Mouse (Mus musculus) heart, embryonic 13.5 days (tissue): ENCODE results near the gene Hipk4. TPM values are rescaled to one million over a fixed set of nuclear protein-coding genes. Genes with fewer than 3 reads are reported as not detected.

Source experiments
- ATAC-seq: fragments of 200-750 bp; cut with Nextera tagmentation; 2 replicates; pipeline ENCODE4 v1.8.0; 2017; ENCODE audit warnings: moderate TSS enrichment; ENCODE audit not compliant: insufficient number of reproducible peaks, low FRiP score, low TSS enrichment; ENCODE audit errors: extremely low read depth
- H3K27ac ChIP-seq: fragments of 300-500 bp; sonication (generic); replicated peaks from 2 replicates; pipeline ENCODE4 v1.5.1; 2015; ENCODE audit warnings: moderate library complexity, mild to moderate bottlenecking, inconsistent platforms
- H3K27me3 ChIP-seq: fragments of 300-500 bp; sonication (generic); replicated peaks from 2 replicates; pipeline ENCODE4 v1.6.1; 2015; ENCODE audit warnings: mild to moderate bottlenecking, inconsistent platforms
- H3K36me3 ChIP-seq: fragments of 300-500 bp; sonication (generic); 2 replicates; pipeline ENCODE4 v1.6.1; 2015; ENCODE audit warnings: mild to moderate bottlenecking, inconsistent platforms
- H3K4me1 ChIP-seq: fragments of 300-500 bp; sonication (generic); 2 replicates; pipeline ENCODE4 v1.6.1; 2015; ENCODE audit warnings: inconsistent platforms
- H3K4me2 ChIP-seq: fragments of 300-500 bp; sonication (generic); 2 replicates; pipeline ENCODE4 v1.6.1; 2015; ENCODE audit warnings: inconsistent platforms, mild to moderate bottlenecking, moderate library complexity
- H3K4me3 ChIP-seq: fragments of 300-500 bp; sonication (generic); 2 replicates; pipeline ENCODE4 v1.5.1; 2015; ENCODE audit warnings: moderate library complexity, mild to moderate bottlenecking, inconsistent platforms
- H3K9ac ChIP-seq: fragments of 300-500 bp; sonication (generic); 2 replicates; pipeline ENCODE4 v1.6.1; 2015; ENCODE audit warnings: inconsistent platforms, mild to moderate bottlenecking, moderate library complexity
- H3K9me3 ChIP-seq: fragments of 300-500 bp; sonication (generic); 2 replicates; pipeline ENCODE4 v1.6.1; 2016; ENCODE audit warnings: inconsistent platforms
- WGBS: fragments of 180-500 bp; shearing (Covaris S2); methylation state at CpG from one replicate; pipeline ENCODE4 v1.1.7; 2015; ENCODE audit warnings: mixed read lengths; 5-methylcytosine and 5-hydroxymethylcytosine counted together
- polyA plus RNA-seq: library from polyadenylated mRNA; unstranded; fragments of >200 nt; fragmentation: Nextera tagmentation; extraction: Ambion mirVana; gene quantifications from 2 replicates; pipeline ENCODE4 v1.2.1, GENCODE M21; 2015

The Hipk4 gene
- polyA plus RNA-seq, 1 experiment from 2014 or later, result 0.36 TPM

- WGBS, result 77% methylated on average over 5 of the region's 5 CpGs
- Histone ChIP-seq H3K4me2 (no peak overlapping the region), H3K27ac (no peak overlapping the region), H3K36me3 (peaks cover 93% of the 10 kb centered on the region), H3K27me3 (no peaks in the 10 kb centered on the region), H3K9me3 (no peaks in the 10 kb centered on the region), H3K4me1 (no peaks in the 10 kb centered on the region), H3K4me3 (no peak overlapping the region), H3K9ac (no peak overlapping the region)
- ATAC-seq, result no peak
These were observed 46.6 kb downstream of the Hipk4 start for GRCm38 (mm10) chr7:27569580-27570224.

GRCm38 (mm10) chr7:27572133-27572532, 49.1 kb downstream of the Hipk4 start:
- Histone ChIP-seq H3K27ac (no peak overlapping the region), H3K27me3 (no peaks in the 10 kb centered on the region), H3K4me2 (no peak overlapping the region), H3K36me3 (peaks cover 95% of the 10 kb centered on the region), H3K4me3 (no peak overlapping the region), H3K9ac (no peak overlapping the region), H3K4me1 (no peaks in the 10 kb centered on the region), H3K9me3 (no peaks in the 10 kb centered on the region)
- WGBS, result 96% methylated on average over 4 of the region's 4 CpGs
- ATAC-seq, result no peak

DNA sequence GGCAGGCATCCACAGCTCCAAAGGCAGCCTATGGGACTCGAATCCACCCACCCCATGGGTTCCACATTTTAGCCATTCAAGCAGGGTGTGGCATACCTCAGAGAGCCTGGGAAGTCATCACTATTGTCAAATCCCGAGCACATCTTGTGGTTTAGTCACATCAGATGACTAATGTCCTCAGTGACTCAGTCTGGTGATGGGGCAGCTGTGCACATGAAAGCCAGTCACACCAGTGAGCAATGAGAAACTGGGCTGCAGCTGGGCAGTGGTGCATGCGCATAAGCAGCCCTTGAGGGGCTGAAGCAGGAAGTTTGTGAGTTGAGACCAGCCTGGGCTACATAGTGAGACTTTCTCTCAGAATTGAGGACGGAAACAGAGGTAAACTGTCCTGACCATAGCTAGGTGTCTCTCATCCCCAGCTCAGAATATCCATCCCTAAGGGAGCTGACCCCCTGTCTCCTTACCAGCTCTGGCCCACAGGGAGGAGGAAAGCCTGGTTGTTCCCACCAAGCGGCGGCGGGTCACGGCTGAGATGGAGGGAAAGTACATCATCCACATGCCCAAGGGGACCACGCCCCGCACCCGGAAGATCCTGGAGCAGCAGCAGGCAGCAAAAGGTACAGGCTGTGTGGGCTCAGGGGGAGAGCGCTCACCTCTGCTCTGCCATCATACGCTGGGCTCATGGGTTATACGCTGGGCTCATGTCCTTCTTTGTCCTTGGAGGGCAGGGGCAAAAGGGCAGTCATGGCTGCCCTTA, 51.2 kb downstream of the Hipk4 start:
- H3K4me2 ChIP-seq, result no peak overlapping the region
- no peak overlapping the region for H3K9ac ChIP-seq
- WGBS, result 93% methylated on average over 14 of the region's 14 CpGs
- ATAC-seq, result no peak
- H3K4me3 ChIP-seq, result no peak overlapping the region
- no peaks in the 10 kb centered on the region for H3K27me3 ChIP-seq
- H3K4me1 ChIP-seq, result no peaks in the 10 kb centered on the region
- H3K36me3 ChIP-seq, result peaks cover 95% of the 10 kb centered on the region
- no peaks in the 10 kb centered on the region for H3K9me3 ChIP-seq
- H3K27ac ChIP-seq, result no peak overlapping the region

DNA sequence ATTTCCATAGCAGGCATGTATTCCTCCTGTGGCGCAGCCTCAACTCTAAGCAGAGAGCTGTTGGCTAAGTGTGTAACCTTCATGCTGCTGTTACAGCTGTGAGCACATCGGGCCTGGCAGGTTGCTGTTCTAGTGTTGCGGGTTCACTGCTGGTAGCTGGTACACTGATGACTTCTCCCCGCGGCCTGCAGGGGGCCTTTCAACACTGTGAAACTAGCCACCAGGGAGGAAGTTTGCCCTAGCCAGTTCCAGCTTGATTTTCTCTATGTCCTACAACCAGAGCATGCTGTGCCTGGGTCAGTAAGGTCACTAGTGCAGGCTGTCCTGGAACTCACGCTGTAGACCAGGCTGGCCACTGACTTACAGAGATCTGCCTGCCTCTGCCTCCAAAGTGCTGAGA, 53.8 kb downstream of the Hipk4 start:
- 66% methylated on average over 6 of the region's 6 CpGs for WGBS
- peaks cover 98% of the 10 kb centered on the region for H3K36me3 ChIP-seq
- ATAC-seq, result no peak

GRCm38 (mm10) chr7:27577589-27577988, 54.5 kb downstream of the Hipk4 start:
- Histone ChIP-seq H3K4me3 (no peak overlapping the region), H3K4me1 (no peaks in the 10 kb centered on the region), H3K27me3 (no peaks in the 10 kb centered on the region), H3K9ac (no peak overlapping the region), H3K9me3 (no peaks in the 10 kb centered on the region), H3K27ac (no peak overlapping the region), H3K4me2 (no peak overlapping the region), H3K36me3 (peaks cover 98% of the 10 kb centered on the region)
- WGBS, result 89% methylated on average over 6 of the region's 6 CpGs
- no peak for ATAC-seq

More for the DNA sequence above, 53.8 kb downstream of the Hipk4 start:
- Histone ChIP-seq H3K27me3 (no peaks in the 10 kb centered on the region), H3K9ac (no peak overlapping the region), H3K27ac (no peak overlapping the region), H3K4me3 (no peak overlapping the region), H3K9me3 (no peaks in the 10 kb centered on the region), H3K4me2 (no peak overlapping the region), H3K4me1 (no peaks in the 10 kb centered on the region)

DNA sequence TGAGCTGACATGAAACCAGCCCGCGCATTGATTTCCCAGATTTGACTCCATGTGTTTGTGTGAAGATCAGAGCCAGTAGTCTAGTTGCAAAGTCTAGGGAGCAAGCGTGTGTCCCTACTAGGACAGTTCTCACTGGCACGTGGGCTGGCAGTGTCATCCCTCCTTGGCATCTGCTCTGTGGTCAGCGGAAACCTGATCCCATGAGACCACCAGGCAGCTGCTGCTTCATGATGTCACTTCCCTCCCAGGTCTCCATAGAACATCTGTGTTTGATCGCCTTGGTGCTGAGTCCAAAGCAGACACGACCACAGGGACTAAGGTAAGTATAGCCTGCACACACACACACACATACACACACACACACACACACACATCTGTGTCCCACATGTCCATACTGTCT, 55.4 kb downstream of the Hipk4 start:
- WGBS, result 85% methylated on average over 7 of the region's 7 CpGs
- Histone ChIP-seq H3K9ac (no peak overlapping the region), H3K9me3 (no peaks in the 10 kb centered on the region), H3K4me1 (no peaks in the 10 kb centered on the region), H3K4me3 (no peak overlapping the region), H3K27me3 (no peaks in the 10 kb centered on the region), H3K27ac (no peak overlapping the region), H3K36me3 (peaks cover 98% of the 10 kb centered on the region), H3K4me2 (no peak overlapping the region)
- no peak for ATAC-seq

DNA sequence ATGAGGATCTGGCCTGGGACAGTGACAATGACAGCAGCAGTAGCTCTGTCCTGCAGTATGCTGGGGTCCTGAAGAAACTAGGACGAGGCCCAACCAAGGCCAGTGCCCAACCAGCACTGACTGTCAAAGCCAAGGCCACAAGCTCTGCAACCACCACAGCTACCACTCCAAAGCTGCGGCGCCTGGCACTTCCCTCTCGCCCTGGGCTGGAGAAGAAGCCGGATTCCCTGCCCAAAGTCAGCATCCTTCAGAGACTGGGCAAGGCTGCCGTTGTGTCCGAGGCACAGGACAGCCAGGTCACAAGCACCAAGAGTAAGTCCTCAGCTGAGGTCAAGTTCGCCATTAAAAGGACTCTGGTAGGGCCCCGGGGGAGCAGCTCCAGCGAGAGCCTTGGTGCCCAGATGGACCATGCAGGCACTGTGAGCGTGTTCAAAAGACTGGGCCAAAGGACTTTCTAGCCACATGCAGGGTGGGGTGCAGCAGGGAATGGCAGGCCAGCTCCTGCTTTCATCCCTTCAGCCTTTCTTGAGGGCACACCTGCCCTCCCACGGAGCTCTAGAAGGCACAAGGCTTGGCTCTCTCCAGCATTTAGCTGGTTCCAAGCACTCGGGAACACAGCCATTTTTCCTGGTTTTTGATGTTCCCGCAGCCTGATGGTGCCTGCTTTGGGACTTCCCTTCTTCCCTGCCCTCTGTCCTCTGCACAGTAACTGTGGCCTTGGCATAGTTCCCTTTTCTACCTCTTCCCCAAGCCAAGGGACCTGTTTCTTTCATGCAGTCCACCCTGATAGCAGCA, 57.5 kb downstream of the Hipk4 start:
- no peaks in the 10 kb centered on the region for H3K27me3 ChIP-seq
- WGBS, result 90% methylated on average over 14 of the region's 14 CpGs
- H3K27ac ChIP-seq, result no peak overlapping the region
- H3K4me2 ChIP-seq, result no peak overlapping the region
- H3K9ac ChIP-seq, result no peak overlapping the region
- H3K4me1 ChIP-seq, result no peaks in the 10 kb centered on the region
- H3K4me3 ChIP-seq, result no peak overlapping the region
- peaks cover 94% of the 10 kb centered on the region for H3K36me3 ChIP-seq
- no peaks in the 10 kb centered on the region for H3K9me3 ChIP-seq
- no peak for ATAC-seq

Other genes with a start within 250 kb of the Hipk4 start
- gene Ltbp4, start 185.6 kb upstream of the Hipk4 start, polyA plus RNA-seq, result 51.3 and 53.3 TPM in 2 replicates
- 28.8 and 32.2 TPM in 2 replicates for gene Shkbp1, start 167.2 kb upstream of the Hipk4 start, polyA plus RNA-seq
- 0.83 and 0.90 TPM in 2 replicates for gene Gm20479, start 165.8 kb upstream of the Hipk4 start, polyA plus RNA-seq
- 0.13 and 0.23 TPM in 2 replicates for gene Sptbn4, start 75.6 kb upstream of the Hipk4 start, polyA plus RNA-seq
- gene Blvrb, start 75.3 kb upstream of the Hipk4 start, polyA plus RNA-seq, result 84.7 and 89.0 TPM in 2 replicates
- gene Sertad3, start 49.5 kb upstream of the Hipk4 start, polyA plus RNA-seq, result 21.1 and 23.2 TPM in 2 replicates
- 32.3 and 37.1 TPM in 2 replicates for gene Sertad1, start 36.4 kb upstream of the Hipk4 start, polyA plus RNA-seq
- gene Prx, start 23.9 kb upstream of the Hipk4 start, polyA plus RNA-seq, result 2.0 and 2.1 TPM in 2 replicates
- 62.5 and 65.9 TPM in 2 replicates for gene Pld3, start 30.0 kb downstream of the Hipk4 start, polyA plus RNA-seq
- 30.6 and 34.5 TPM in 2 replicates for gene 2310022A10Rik, start 30.0 kb downstream of the Hipk4 start, polyA plus RNA-seq
- gene Akt2, start 68.3 kb downstream of the Hipk4 start, polyA plus RNA-seq, result 72.7 and 73.4 TPM in 2 replicates
- 0.25 TPM in 1 of 2 replicates, not detected in the other for gene Ttc9b, start 130.6 kb downstream of the Hipk4 start, polyA plus RNA-seq
- 3.7 and 4.6 TPM in 2 replicates for gene Map3k10, start 151.3 kb downstream of the Hipk4 start, polyA plus RNA-seq
- gene Zfp607b, start 166.1 kb downstream of the Hipk4 start, polyA plus RNA-seq, result 1.5 and 2.9 TPM in 2 replicates
- gene Zfp60, start 208.1 kb downstream of the Hipk4 start, polyA plus RNA-seq, result 19.5 and 20.1 TPM in 2 replicates